Mouse (Mus musculus) liver, postnatal 0 days (tissue): ENCODE results near the gene Relch.

Experiments used
- CTCF ChIP-seq: sonication (generic); IDR thresholded peaks from 2 replicates; pipeline ENCODE4 v1.5.1; 2016; ENCODE audit warnings: antibody characterized with exemption, low read depth
- EP300 ChIP-seq: IDR thresholded peaks from 2 replicates; pipeline ENCODE4 v1.6.1; 2016; ENCODE audit warnings: antibody characterized with exemption, low read depth, mild to moderate bottlenecking

- TF ChIP-seq EP300 (no peak), CTCF (no peak)
These were observed 49.2 kb downstream of the Relch start for GRCm38 (mm10) chr1:105712822-105713221.
